Mouse (Mus musculus) urinary bladder, postnatal 14 days (tissue): ENCODE data around the gene Lypd5.
"Not testable (repeated sequence)": the region's sequence is repeated elsewhere in the genome, so short reads cannot be mapped to it uniquely, and the experiment has no call there.

Experiments
- DNase-seq: peaks from one replicate; pipeline ENCODE4 v3.0.0; 2021; ENCODE audit warnings: low spot score

The Lypd5 gene

GRCm38 (mm10) chr7:24382730-24383372 is 33.9 kb downstream of the Lypd5 start:
- no peak for DNase-seq

GRCm38 (mm10) chr7:24384070-24384469 is 35.1 kb downstream of the Lypd5 start:
- DNase-seq: no peak

GRCm38 (mm10) chr7:24384827-24385226 is 35.8 kb downstream of the Lypd5 start:
- DNase-seq: peak; percentile 77

- peak; percentile 85 for DNase-seq
Observed at GRCm38 (mm10) chr7:24387059-24387556, 38.1 kb downstream of the Lypd5 start.

- DNase-seq: no peak
Observed at GRCm38 (mm10) chr7:24389516-24390187, 40.7 kb downstream of the Lypd5 start.

- no peak for DNase-seq
Observed at GRCm38 (mm10) chr7:24390512-24390911, 41.5 kb downstream of the Lypd5 start.

- DNase-seq: peak; percentile 74
Observed at GRCm38 (mm10) chr7:24391077-24391476, 42.1 kb downstream of the Lypd5 start.

- no peak for DNase-seq
Observed at GRCm38 (mm10) chr7:24391687-24392086, 42.7 kb downstream of the Lypd5 start.

- DNase-seq: no peak
Observed at GRCm38 (mm10) chr7:24394054-24394453, 45.1 kb downstream of the Lypd5 start.

GRCm38 (mm10) chr7:24394475-24395161 is 45.6 kb downstream of the Lypd5 start:
- DNase-seq: peak; percentile 78

- no peak for DNase-seq
Observed at GRCm38 (mm10) chr7:24396832-24397231, 47.8 kb downstream of the Lypd5 start.

- DNase-seq: no peak
Observed at GRCm38 (mm10) chr7:24398364-24398913, 49.4 kb downstream of the Lypd5 start.

GRCm38 (mm10) chr7:24399256-24400081 is 50.5 kb downstream of the Lypd5 start, which contains the start of gene Smg9:
Gene Smg9, plus strand, starts transcription at chr7:24399619.
- peak; percentile 98 for DNase-seq

GRCm38 (mm10) chr7:24400082-24400452 is 51.1 kb downstream of the Lypd5 start:
- DNase-seq: no peak

GRCm38 (mm10) chr7:24400489-24400888 is 51.5 kb downstream of the Lypd5 start:
- DNase-seq: not testable (repeated sequence)

- DNase-seq: no peak
Observed at GRCm38 (mm10) chr7:24402851-24403250, 53.9 kb downstream of the Lypd5 start.
